Comparison of ENCODE assay signal across 30 mouse cellular contexts in genomic region chr17:47917907-47918306, GRCm38 (mm10). TPM values are rescaled to one million over a fixed set of nuclear protein-coding genes. Genes with fewer than 3 reads are reported as not detected.
DNase-seq lines count a peak whose midpoint lies in the region; ATAC-seq lines count a peak whose summit lies in the region.
"Had no signal": no experiment of that assay in that cellular context is flagged by ENCODE, and none has a peak within 500 bp of the region (broad histone marks: within the 10 kb centered on the region; RNA-seq: fewer than 3 reads in every experiment).

No protein-coding gene starts in this region.

- H3K4me2 ChIP-seq in forebrain, embryonic 12.5 days, result no peak overlapping the region
- H3K4me2 ChIP-seq in forebrain, embryonic 15.5 days (replicated peaks), result no peak overlapping the region
- no peak overlapping the region for H3K4me2 ChIP-seq in limb, embryonic 13.5 days (replicated peaks)
- H3K4me2 ChIP-seq in midbrain, embryonic 12.5 days (replicated peaks), result no peak overlapping the region
- no peak overlapping the region; the same call in 1 of the 2 replicates for H3K4me2 ChIP-seq in midbrain, embryonic 14.5 days (ENCODE audit: low read length)
- H3K4me2 ChIP-seq: hindbrain, embryonic 12.5 days; lung, embryonic 15.5 days; midbrain, embryonic 15.5 days; neural tube, embryonic 15.5 days had no signal

- no peak overlapping the region for H3K9ac ChIP-seq in forebrain, embryonic 12.5 days
- H3K9ac ChIP-seq in forebrain, embryonic 15.5 days (replicated peaks), result no peak overlapping the region
- peak overlapping the region; percentile 8; the same call in 1 of the 2 replicates for H3K9ac ChIP-seq in limb, embryonic 13.5 days
- H3K9ac ChIP-seq in midbrain, embryonic 12.5 days (replicated peaks), result no peak overlapping the region
- no peak overlapping the region for H3K9ac ChIP-seq in midbrain, embryonic 14.5 days (replicated peaks; ENCODE audit: low read length)
- H3K9ac ChIP-seq: hindbrain, embryonic 12.5 days; liver, embryonic 14.5 days; lung, embryonic 15.5 days; midbrain, embryonic 15.5 days; neural tube, embryonic 15.5 days had no signal

- peaks cover 91% of the 10 kb centered on the region for H3K4me1 ChIP-seq in forebrain, embryonic 12.5 days
- H3K4me1 ChIP-seq in forebrain, embryonic 15.5 days, result peaks cover 86% of the 10 kb centered on the region
- peaks cover 84% of the 10 kb centered on the region for H3K4me1 ChIP-seq in limb, embryonic 13.5 days
- H3K4me1 ChIP-seq in limb, embryonic 10.5 days, result peaks cover 54% of the 10 kb centered on the region
- H3K4me1 ChIP-seq in midbrain, embryonic 12.5 days, result peaks cover 94% of the 10 kb centered on the region
- H3K4me1 ChIP-seq in midbrain, embryonic 14.5 days (ENCODE audit: control insufficient read depth, insufficient read depth, low read length), result peaks cover 53% of the 10 kb centered on the region

- H3K27ac ChIP-seq in forebrain, embryonic 12.5 days, result peak overlapping the region; percentile 36; the same call in 1 of the 2 replicates
- no peak overlapping the region for H3K27ac ChIP-seq in forebrain, embryonic 15.5 days (replicated peaks)
- no peak overlapping the region for H3K27ac ChIP-seq in limb, embryonic 13.5 days
- no peak overlapping the region for H3K27ac ChIP-seq in limb, embryonic 10.5 days
- 0 out of 2 replicates have a peak overlapping the region, but pooled peaks have one; percentile 25 for H3K27ac ChIP-seq in midbrain, embryonic 12.5 days (replicated peaks)
- H3K27ac ChIP-seq in midbrain, embryonic 14.5 days (replicated peaks; ENCODE audit: low read depth, low read length), result no peak overlapping the region
- H3K27ac ChIP-seq: gastrocnemius, adult 2 months; heart, adult 2 months; hindbrain, embryonic 12.5 days; kidney, postnatal 0 days; liver, embryonic 14.5 days; lung, embryonic 15.5 days; midbrain, embryonic 15.5 days; neural tube, embryonic 15.5 days had no signal

- peaks cover 88% of the 10 kb centered on the region for H3K27me3 ChIP-seq in forebrain, embryonic 12.5 days
- peaks cover 18% of the 10 kb centered on the region; the same call in 1 of the 2 replicates for H3K27me3 ChIP-seq in forebrain, embryonic 15.5 days
- H3K27me3 ChIP-seq in limb, embryonic 13.5 days, result 0 out of 2 replicates have a peak, but pooled peaks cover 5% of the 10 kb centered on the region
- peaks cover 81% of the 10 kb centered on the region for H3K27me3 ChIP-seq in limb, embryonic 10.5 days (ENCODE audit: low read depth, poor library complexity, severe bottlenecking)
- 0 out of 2 replicates have a peak, but pooled peaks cover 3% of the 10 kb centered on the region for H3K27me3 ChIP-seq in midbrain, embryonic 12.5 days
- no peaks in the 10 kb centered on the region; the same call in 1 of the 2 replicates for H3K27me3 ChIP-seq in midbrain, embryonic 14.5 days (ENCODE audit: control insufficient read depth, insufficient read depth, low read length)
- H3K27me3 ChIP-seq: CH12.LX; lung, embryonic 15.5 days had no signal

- DNase-seq in limb, embryonic 10.5 days (ENCODE audit: low spot score), result no peak
- DNase-seq in midbrain, embryonic 14.5 days, result no peak
- no peak for DNase-seq in gastrocnemius, postnatal 10 days
- DNase-seq in frontal cortex, postnatal 14 days (ENCODE audit: low spot score in 2 of 2), result no peak
- DNase-seq: adrenal gland, adult 8-10 months; cerebellum, adult 2 months; cerebellum, postnatal 14 days; gastrocnemius, adult 2 months; heart, adult 2 months; heart, postnatal 36 days; kidney, adult 18-20 months; kidney, postnatal 4 days; left cerebral cortex, postnatal 4 days; lung, postnatal 36 days; right cerebral cortex, postnatal 25 days; spleen, adult 18-20 months; thymus, postnatal 14 days had no signal

- H3K36me3 ChIP-seq in forebrain, embryonic 12.5 days (replicated peaks), result 0 out of 2 replicates have a peak, but pooled peaks cover 6% of the 10 kb centered on the region
- H3K36me3 ChIP-seq in forebrain, embryonic 15.5 days, result no peaks in the 10 kb centered on the region
- peaks cover 61% of the 10 kb centered on the region for H3K36me3 ChIP-seq in limb, embryonic 13.5 days
- peaks cover 82% of the 10 kb centered on the region for H3K36me3 ChIP-seq in limb, embryonic 10.5 days
- 0 out of 2 replicates have a peak, but pooled peaks cover 8% of the 10 kb centered on the region for H3K36me3 ChIP-seq in midbrain, embryonic 12.5 days
- H3K36me3 ChIP-seq in midbrain, embryonic 14.5 days (ENCODE audit: control insufficient read depth, insufficient read depth, low read length), result no peaks in the 10 kb centered on the region
- H3K36me3 ChIP-seq: midbrain, embryonic 15.5 days; neural tube, embryonic 15.5 days had no signal

- ATAC-seq in forebrain, embryonic 12.5 days (ENCODE audit: low FRiP score), result no peak
- no peak for ATAC-seq in forebrain, embryonic 15.5 days (replicated peaks)
- no peak for ATAC-seq in limb, embryonic 13.5 days (ENCODE audit: low FRiP score, low read depth)
- no peak for ATAC-seq in midbrain, embryonic 12.5 days (ENCODE audit: low FRiP score, low read depth)
- ATAC-seq in midbrain, embryonic 14.5 days (ENCODE audit: low FRiP score, low TSS enrichment), result no peak
- ATAC-seq: forebrain, embryonic 14.5 days; midbrain, embryonic 15.5 days had no signal

- 78% methylated on average over 5 of the region's 5 CpGs for WGBS in forebrain, embryonic 12.5 days
- 80% methylated on average over 5 of the region's 5 CpGs for WGBS in forebrain, embryonic 15.5 days
- WGBS in limb, embryonic 13.5 days, result 90% methylated on average over 5 of the region's 5 CpGs
- 80% methylated on average over 5 of the region's 5 CpGs for WGBS in limb, embryonic 10.5 days
- WGBS in midbrain, embryonic 12.5 days, result 74% methylated on average over 5 of the region's 5 CpGs
- WGBS in midbrain, embryonic 14.5 days, result 77% methylated on average over 5 of the region's 5 CpGs

- H3K4me3 ChIP-seq in forebrain, embryonic 12.5 days (replicated peaks), result no peak overlapping the region
- H3K4me3 ChIP-seq in forebrain, embryonic 15.5 days, result no peak overlapping the region
- H3K4me3 ChIP-seq in limb, embryonic 13.5 days, result no peak overlapping the region
- no peak overlapping the region for H3K4me3 ChIP-seq in limb, embryonic 10.5 days
- no peak overlapping the region for H3K4me3 ChIP-seq in midbrain, embryonic 12.5 days
- no peak overlapping the region for H3K4me3 ChIP-seq in midbrain, embryonic 14.5 days (replicated peaks; ENCODE audit: low read depth, low read length)
- H3K4me3 ChIP-seq: erythroblast, embryonic 14.5 days; gastrocnemius, adult 2 months; heart, adult 2 months; hindbrain, embryonic 12.5 days; lung, embryonic 15.5 days; midbrain, embryonic 15.5 days; neural tube, embryonic 15.5 days had no signal

- H3K9me3 ChIP-seq in forebrain, embryonic 12.5 days, result no peaks in the 10 kb centered on the region
- no peaks in the 10 kb centered on the region for H3K9me3 ChIP-seq in forebrain, embryonic 15.5 days
- H3K9me3 ChIP-seq in limb, embryonic 13.5 days, result no peaks in the 10 kb centered on the region
- no peaks in the 10 kb centered on the region for H3K9me3 ChIP-seq in limb, embryonic 10.5 days (replicated peaks)
- H3K9me3 ChIP-seq in midbrain, embryonic 12.5 days, result no peaks in the 10 kb centered on the region
- no peaks in the 10 kb centered on the region for H3K9me3 ChIP-seq in midbrain, embryonic 14.5 days (ENCODE audit: control insufficient read depth, low read length)
- H3K9me3 ChIP-seq: hindbrain, embryonic 12.5 days; lung, embryonic 15.5 days; midbrain, embryonic 15.5 days; neural tube, embryonic 15.5 days had no signal

RNA-seq across cellular contexts. Expression of gene Foxp4, which starts 6.5 kb away (rescaled TPM):
- 22.6 and 24.3 TPM in 2 replicates for polyA plus RNA-seq in forebrain, embryonic 12.5 days (2016; fragmentation: Nextera tagmentation; extraction: Ambion mirVana)
- polyA plus RNA-seq in forebrain, embryonic 15.5 days (2015; fragmentation: Nextera tagmentation; extraction: Ambion mirVana), result 33.2 and 37.3 TPM in 2 replicates
- polyA plus RNA-seq in limb, embryonic 13.5 days (2015; fragmentation: Nextera tagmentation; extraction: Ambion mirVana), result 25.9 and 30.2 TPM in 2 replicates
- polyA plus RNA-seq in limb, embryonic 10.5 days (2016; fragmentation: Nextera tagmentation; extraction: Ambion mirVana), result 23.2 and 27.2 TPM in 2 replicates
- polyA plus RNA-seq in midbrain, embryonic 12.5 days (2016; fragmentation: Nextera tagmentation; extraction: Ambion mirVana), result 34.5 and 35.3 TPM in 2 replicates
- 40.6 and 40.9 TPM in 2 replicates for polyA plus RNA-seq in midbrain, embryonic 14.5 days (2014; fragmentation: Nextera tagmentation; extraction: Ambion mirVana)
- 10 to 100 TPM; 10.2 to 16.1 TPM for total RNA-seq in gastrocnemius, postnatal 10 days (2021)

Comparison
In these comparisons a context has a peak if more than half of its experiments do, and no peak if none do; other contexts are left out.
1. H3K27ac ChIP-seq: peak in forebrain, embryonic 12.5 days (single experiment) and midbrain, embryonic 12.5 days (single experiment); none in forebrain, embryonic 15.5 days (single experiment), limb, embryonic 13.5 days (single experiment), limb, embryonic 10.5 days (single experiment) and midbrain, embryonic 14.5 days (single experiment).